ENCODE assay signal across 21 mouse cellular contexts in the genomic region with DNA sequence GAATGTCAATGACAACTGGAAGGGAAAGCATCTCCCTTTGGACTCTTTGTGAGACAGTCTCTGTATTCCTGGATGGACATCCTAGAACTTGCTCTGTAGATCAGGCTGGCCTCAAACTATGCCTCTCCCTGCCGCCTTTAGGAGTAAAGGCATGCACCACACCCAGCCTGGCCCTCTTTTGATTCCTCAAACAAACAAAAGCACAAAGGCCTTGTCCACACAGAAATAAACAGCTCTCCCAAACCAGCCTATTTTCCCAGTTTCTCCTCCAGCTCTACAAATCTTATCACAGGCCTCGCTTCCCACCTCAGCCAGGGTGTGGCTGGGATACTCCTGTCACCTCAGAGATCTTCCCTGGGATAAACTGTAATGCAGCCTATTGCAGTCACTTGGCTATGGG.
"Had no signal": no experiment of that assay in that cellular context is flagged by ENCODE, and none has a peak within 500 bp of the region (broad histone marks: within the 10 kb centered on the region; RNA-seq: fewer than 3 reads in every experiment).

No protein-coding gene starts in this region.

- H3K36me3 ChIP-seq: liver, embryonic 15.5 days had no signal

- H3K27ac ChIP-seq: gastrocnemius, adult 2 months; heart, embryonic 13.5 days; heart, embryonic 15.5 days; hindbrain, embryonic 13.5 days; hindbrain, embryonic 15.5 days; layer of hippocampus, adult 2 months; limb, embryonic 13.5 days; limb, embryonic 15.5 days; liver, embryonic 13.5 days; liver, embryonic 15.5 days had no signal

- DNase-seq: gastrocnemius, adult 2 months; gastrocnemius, postnatal 10 days; gastrocnemius, postnatal 25 days; heart, postnatal 14 days; heart, postnatal 36 days; kidney, adult 11 months; kidney, adult 2 months; kidney, postnatal 10 days; kidney, postnatal 25 days; kidney, postnatal 4 days; left cerebral cortex, postnatal 4 days; liver, embryonic 13.5 days; liver, postnatal 0 days had no signal

- H3K4me3 ChIP-seq: gastrocnemius, adult 2 months; heart, embryonic 13.5 days; heart, embryonic 15.5 days; hindbrain, embryonic 13.5 days; hindbrain, embryonic 15.5 days; layer of hippocampus, adult 2 months; limb, embryonic 13.5 days; limb, embryonic 15.5 days; liver, embryonic 13.5 days; liver, embryonic 15.5 days had no signal

- H3K27me3 ChIP-seq: heart, embryonic 15.5 days had no signal

- H3K9me3 ChIP-seq: heart, embryonic 13.5 days; heart, embryonic 15.5 days; hindbrain, embryonic 13.5 days; hindbrain, embryonic 15.5 days; limb, embryonic 13.5 days; limb, embryonic 15.5 days; liver, embryonic 13.5 days; liver, embryonic 15.5 days had no signal
